Mouse (Mus musculus) small intestine, adult 2 months (tissue): ENCODE results near the gene Gtdc1. TPM values are rescaled to one million over a fixed set of nuclear protein-coding genes. Genes with fewer than 3 reads are reported as not detected.

Experiments used
- H3K27ac ChIP-seq: fragments of 200-500 bp; 2 replicates; pipeline ENCODE4 v1.5.1; 2012; ENCODE audit warnings: low read depth, low read length, control low read depth, inconsistent platforms; ENCODE audit not compliant: insufficient read depth
- H3K27me3 ChIP-seq: fragments of 200-500 bp; 2 replicates; pipeline ENCODE4 v1.6.1; 2012; ENCODE audit warnings: mild to moderate bottlenecking, moderate library complexity, low read length, inconsistent platforms; ENCODE audit not compliant: control insufficient read depth, insufficient read depth
- H3K36me3 ChIP-seq: fragments of 200-500 bp; 2 replicates; pipeline ENCODE4 v1.6.1; 2012; ENCODE audit warnings: mild to moderate bottlenecking, low read length, control low read depth, inconsistent platforms; ENCODE audit not compliant: control insufficient read depth, insufficient read depth
- H3K4me1 ChIP-seq: fragments of 200-500 bp; 2 replicates; pipeline ENCODE4 v1.6.1; 2012; ENCODE audit warnings: low read length, inconsistent platforms, mixed read lengths; ENCODE audit not compliant: control insufficient read depth, insufficient read depth, insufficient read length
- H3K4me3 ChIP-seq: fragments of 200-500 bp; 2 replicates; pipeline ENCODE4 v1.5.1; 2012; ENCODE audit warnings: low read depth, mild to moderate bottlenecking, control low read depth, inconsistent platforms, low read length, moderate library complexity
- CTCF ChIP-seq: fragments of 200-500 bp; IDR thresholded peaks from 2 replicates; pipeline ENCODE4 v1.5.1; 2012; ENCODE audit warnings: low read depth, mild to moderate bottlenecking, control low read depth, inconsistent platforms, low read length, moderate library complexity, mixed read lengths; ENCODE audit not compliant: insufficient replicate concordance, insufficient read length; ENCODE audit errors: extremely low read depth
- POLR2A ChIP-seq: fragments of 200-500 bp; IDR thresholded peaks from 2 replicates; pipeline ENCODE4 v1.6.1; 2012; ENCODE audit warnings: low read depth, mild to moderate bottlenecking, control low read depth, inconsistent platforms, low read length, moderate library complexity
- WGBS: fragments of 180-500 bp; shearing (Covaris S2); methylation state at CpG from one replicate; pipeline ENCODE4 v1.1.7; 2018; 5-methylcytosine and 5-hydroxymethylcytosine counted together
- polyA plus RNA-seq: library from polyadenylated mRNA; depleted of rRNA; stranded (reverse); fragments of >200 nt; gene quantifications from 2 replicates; pipeline ENCODE4 v1.2.3, GENCODE M21; 2012

Gtdc1 gene
- polyA plus RNA-seq, 1 experiment: 1.9 TPM

DNA sequence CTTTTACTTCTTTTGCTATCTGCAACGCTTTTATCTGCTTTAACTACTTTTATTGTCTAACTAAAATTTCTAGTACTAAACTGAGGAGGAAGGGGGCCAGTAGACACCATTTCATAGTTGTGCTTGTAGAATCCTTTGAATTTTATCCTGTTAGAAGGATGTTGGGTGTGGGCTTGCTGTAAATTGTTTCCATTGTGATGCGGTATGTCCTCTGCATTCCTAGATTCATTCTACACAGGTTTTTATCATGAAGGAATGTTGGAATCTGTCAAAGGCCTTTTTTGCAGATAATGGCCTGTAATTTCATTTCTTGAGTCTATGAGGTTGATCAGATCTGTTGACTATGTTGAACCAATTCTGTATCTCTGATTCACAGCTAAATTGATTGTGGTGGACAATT is 146.5 kb downstream of the Gtdc1 start:
- TF ChIP-seq CTCF (no peak), POLR2A (no peak)
- Histone ChIP-seq H3K27me3 (no peaks in the 10 kb centered on the region), H3K27ac (no peak overlapping the region), H3K4me1 (no peaks in the 10 kb centered on the region), H3K4me3 (no peak overlapping the region), H3K36me3 (no peaks in the 10 kb centered on the region)
- WGBS: 91% methylated on average over 2 of the region's 2 CpGs

DNA sequence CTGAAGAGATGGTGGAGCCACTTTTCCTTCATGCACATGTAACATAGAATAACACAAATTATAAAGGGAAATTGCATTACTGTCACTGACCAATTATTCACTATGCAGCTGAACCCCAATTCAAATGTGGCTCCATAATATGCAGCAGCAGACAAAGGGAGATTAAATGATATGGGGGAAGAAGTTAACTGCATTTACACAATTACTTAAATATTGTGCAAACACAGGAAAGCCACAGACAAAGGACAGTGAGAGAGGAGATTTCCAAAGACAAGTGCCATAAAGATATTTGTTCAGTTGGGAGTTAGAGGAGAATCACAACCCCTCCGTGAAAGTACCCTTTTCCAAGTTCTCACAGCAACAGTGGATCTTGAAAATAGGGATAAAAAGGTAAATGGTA is 163.6 kb downstream of the Gtdc1 start:
- no peaks in the 10 kb centered on the region for H3K4me1 ChIP-seq
- no peak for TF ChIP-seq POLR2A
- TF ChIP-seq CTCF: no peak
- WGBS: 55% methylated on average over 1 of the region's 1 CpGs
- H3K4me3 ChIP-seq: no peak overlapping the region
- H3K36me3 ChIP-seq: no peaks in the 10 kb centered on the region
- H3K27ac ChIP-seq: no peak overlapping the region
- no peaks in the 10 kb centered on the region for H3K27me3 ChIP-seq

DNA sequence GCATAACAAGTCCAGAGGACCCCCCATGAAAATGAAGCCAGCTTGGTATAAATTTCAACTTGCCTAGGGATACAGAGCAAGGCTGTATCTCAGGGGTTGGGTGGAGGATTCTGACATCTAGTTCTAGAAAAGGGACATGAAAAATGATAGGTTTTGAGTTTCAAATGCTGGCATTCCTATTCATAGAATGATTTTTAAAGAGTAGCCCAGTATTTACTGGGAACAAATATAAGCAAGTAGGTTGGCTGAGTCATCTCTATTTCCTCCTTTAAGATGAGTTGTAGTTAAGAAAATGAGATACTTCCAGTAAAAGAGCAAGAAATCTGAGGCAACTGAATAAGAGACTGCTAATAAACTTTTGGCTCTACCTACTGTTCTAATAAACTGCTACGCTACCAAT is 190.8 kb downstream of the Gtdc1 start:
- H3K27ac ChIP-seq: no peak overlapping the region
- no peaks in the 10 kb centered on the region for H3K36me3 ChIP-seq
- no peaks in the 10 kb centered on the region for H3K27me3 ChIP-seq
- TF ChIP-seq POLR2A (no peak), CTCF (no peak)
- no peaks in the 10 kb centered on the region for H3K4me1 ChIP-seq
- 96% methylated on average over 1 of the region's 1 CpGs for WGBS
- H3K4me3 ChIP-seq: no peak overlapping the region

DNA sequence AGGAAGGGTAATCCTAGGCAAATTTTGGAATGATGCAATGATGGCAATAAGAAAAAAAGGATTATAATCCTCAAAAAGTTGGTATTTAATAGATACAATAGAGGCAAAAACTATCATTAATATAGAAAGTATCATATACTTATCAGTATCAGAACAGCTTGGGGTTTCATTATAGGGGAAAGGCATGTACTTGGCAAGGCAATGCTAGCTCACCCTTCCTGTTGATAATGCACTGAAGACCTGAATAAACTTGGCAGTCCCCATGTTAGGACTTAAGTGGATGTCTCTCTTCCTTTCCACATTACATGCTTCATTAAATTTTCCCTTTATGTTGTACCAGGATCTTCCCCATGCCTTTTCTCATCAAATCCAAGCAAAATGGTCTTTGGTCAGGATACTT is 206.0 kb downstream of the Gtdc1 start:
- H3K36me3 ChIP-seq: no peaks in the 10 kb centered on the region
- H3K27ac ChIP-seq: no peak overlapping the region
- no peak overlapping the region for H3K4me3 ChIP-seq
- no peaks in the 10 kb centered on the region for H3K27me3 ChIP-seq
- TF ChIP-seq CTCF: no peak
- no peak for TF ChIP-seq POLR2A
- H3K4me1 ChIP-seq: no peaks in the 10 kb centered on the region

DNA sequence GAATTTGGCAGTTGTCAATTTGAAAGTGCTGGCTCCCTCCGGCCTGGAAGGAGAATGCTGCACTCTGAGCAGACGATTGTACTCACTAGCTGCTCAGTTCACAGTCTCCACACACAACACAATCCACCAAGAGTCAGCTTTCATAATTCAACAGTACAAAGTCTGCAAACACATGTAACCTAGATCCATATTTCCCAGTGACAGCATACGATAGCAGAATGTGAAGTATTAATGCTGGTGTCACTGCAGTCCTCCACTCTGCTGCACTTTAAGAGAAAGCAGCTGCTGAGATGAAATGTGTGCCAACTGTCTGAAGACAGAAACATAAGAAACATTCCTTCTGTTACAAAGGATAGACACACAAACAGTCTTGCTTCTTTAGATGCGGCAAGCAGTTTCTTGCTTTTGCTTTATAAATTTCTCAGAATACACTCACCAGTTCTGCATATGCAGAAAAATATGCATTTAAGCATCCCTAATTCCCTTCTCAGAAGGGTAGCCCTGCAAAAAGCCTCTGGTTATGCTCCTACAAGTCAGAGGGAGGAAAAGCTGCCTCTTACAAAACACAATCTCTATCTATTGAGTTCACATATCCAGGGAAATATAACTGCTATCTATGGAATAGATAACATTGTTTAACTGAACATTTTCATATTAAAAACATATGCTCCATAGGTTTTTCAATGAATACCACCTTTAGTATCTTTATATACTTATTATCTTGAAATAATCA is 221.4 kb downstream of the Gtdc1 start:
- Histone ChIP-seq H3K27me3 (no peaks in the 10 kb centered on the region), H3K27ac (no peak overlapping the region), H3K4me3 (no peak overlapping the region), H3K4me1 (no peaks in the 10 kb centered on the region), H3K36me3 (no peaks in the 10 kb centered on the region)
- TF ChIP-seq CTCF: no peak
- WGBS: 85% methylated on average over 4 of the region's 4 CpGs

DNA sequence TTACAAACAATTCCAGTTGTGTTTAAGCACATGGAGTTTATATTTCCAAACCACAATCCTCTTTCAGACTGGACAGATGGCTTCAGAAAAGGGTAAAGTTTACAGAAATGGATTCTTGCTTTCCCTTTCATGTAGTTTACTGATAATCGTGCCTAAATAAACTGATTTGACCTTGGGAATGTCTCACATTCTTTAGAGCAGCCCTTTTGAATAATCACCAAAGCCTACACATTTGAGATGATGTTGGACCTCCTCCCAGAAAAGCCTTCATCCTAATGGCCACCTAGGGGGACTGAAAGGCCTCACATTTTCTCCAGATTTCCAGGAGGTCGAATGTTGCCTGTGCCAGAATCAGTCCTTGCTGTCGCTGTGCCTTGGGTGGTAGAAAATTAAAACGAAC is 227.2 kb downstream of the Gtdc1 start:
- Histone ChIP-seq H3K4me1 (no peaks in the 10 kb centered on the region), H3K27me3 (no peaks in the 10 kb centered on the region), H3K36me3 (no peaks in the 10 kb centered on the region), H3K4me3 (no peak overlapping the region), H3K27ac (no peak overlapping the region)
- WGBS: 65% methylated on average over 4 of the region's 4 CpGs
- TF ChIP-seq POLR2A (no peak), CTCF (no peak)

DNA sequence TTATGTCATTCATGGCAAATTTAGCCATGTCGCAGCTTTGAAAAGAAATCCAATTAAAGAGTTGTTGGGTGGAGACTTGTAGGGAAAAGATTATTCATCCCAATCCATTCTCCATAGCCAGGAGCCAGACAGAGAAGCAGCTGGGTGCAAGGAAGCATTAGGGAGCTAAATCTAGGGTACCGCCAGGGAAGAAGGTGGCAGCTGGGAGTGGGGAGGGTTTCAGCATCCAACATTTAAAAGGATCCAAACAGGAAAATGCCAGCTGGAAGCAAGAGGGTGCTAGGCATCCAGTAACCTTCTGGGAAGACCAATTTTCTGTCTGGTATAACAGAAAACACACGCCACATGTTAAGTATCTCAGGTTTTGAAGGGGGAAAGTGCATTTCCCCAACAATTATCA is 231.0 kb downstream of the Gtdc1 start:
- TF ChIP-seq CTCF: no peak
- no peak for TF ChIP-seq POLR2A
- H3K36me3 ChIP-seq: no peaks in the 10 kb centered on the region
- no peaks in the 10 kb centered on the region for H3K4me1 ChIP-seq
- no peak overlapping the region for H3K4me3 ChIP-seq
- H3K27me3 ChIP-seq: no peaks in the 10 kb centered on the region
- H3K27ac ChIP-seq: no peak overlapping the region
- 90% methylated on average over 3 of the region's 3 CpGs for WGBS

DNA sequence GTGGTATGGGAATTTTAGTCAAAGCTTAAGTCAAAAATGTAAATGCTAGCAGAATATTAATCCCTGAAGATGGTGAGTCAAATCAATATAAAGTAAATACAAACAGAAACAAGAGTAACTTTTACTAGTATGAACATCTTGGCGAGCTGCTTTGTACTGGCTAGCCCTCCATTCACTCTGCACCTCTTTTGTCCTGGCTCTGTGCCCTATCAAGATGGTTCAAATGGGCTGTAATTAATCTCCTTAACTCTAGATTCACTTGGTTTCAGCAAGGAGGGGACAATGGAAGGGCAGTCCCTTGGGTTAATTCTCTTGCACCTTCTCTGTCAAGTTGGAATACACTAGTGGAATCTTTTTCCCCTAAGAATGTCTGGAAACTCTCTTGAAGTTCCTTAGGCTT is 233.6 kb downstream of the Gtdc1 start:
- H3K36me3 ChIP-seq: no peaks in the 10 kb centered on the region
- no peak overlapping the region for H3K4me3 ChIP-seq
- TF ChIP-seq CTCF (no peak), POLR2A (no peak)
- H3K27me3 ChIP-seq: no peaks in the 10 kb centered on the region
- 54% methylated on average over 1 of the region's 1 CpGs for WGBS
- H3K27ac ChIP-seq: no peak overlapping the region
- no peaks in the 10 kb centered on the region for H3K4me1 ChIP-seq
